ENCODE assay signal across 26 mouse cellular contexts in genomic region chr4:105879891-105880290, GRCm38 (mm10).
DNase-seq lines count a peak whose midpoint lies in the region; ATAC-seq and TF ChIP-seq lines count a peak whose summit lies in the region.
"Had no signal": no experiment of that assay in that cellular context is flagged by ENCODE, and none has a peak within 500 bp of the region (broad histone marks: within the 10 kb centered on the region; RNA-seq: fewer than 3 reads in every experiment).

No protein-coding gene starts in this region.

- H3K27ac ChIP-seq in gastrocnemius, adult 2 months: peak overlapping the region; percentile 28; the same call in 1 of the 2 replicates
- H3K27ac ChIP-seq in heart, embryonic 16.5 days (ENCODE audit: low read length): 0 out of 2 replicates have a peak overlapping the region, but pooled peaks have one; percentile 33
- H3K27ac ChIP-seq in limb, embryonic 11.5 days (replicated peaks; ENCODE audit: low read depth, low read length): no peak overlapping the region
- H3K27ac ChIP-seq: embryonic facial prominence, embryonic 12.5 days; embryonic facial prominence, embryonic 15.5 days; heart, embryonic 10.5 days; heart, embryonic 13.5 days; hindbrain, embryonic 14.5 days; hindbrain, postnatal 0 days had no signal

- no peaks in the 10 kb centered on the region for H3K9me3 ChIP-seq in heart, embryonic 16.5 days (replicated peaks; ENCODE audit: control insufficient read depth, low read length)
- no peaks in the 10 kb centered on the region for H3K9me3 ChIP-seq in limb, embryonic 11.5 days (ENCODE audit: control insufficient read depth, low read length)
- H3K9me3 ChIP-seq: embryonic facial prominence, embryonic 12.5 days; embryonic facial prominence, embryonic 15.5 days; heart, embryonic 10.5 days; heart, embryonic 13.5 days had no signal

- 33% methylated on average over 3 of the region's 3 CpGs for WGBS in heart, embryonic 16.5 days
- 25% methylated on average over 3 of the region's 3 CpGs for WGBS in limb, embryonic 11.5 days

- intact Hi-C loops in gastrocnemius, adult 2 months (cut with DNase I): no loop called here
- intact Hi-C loops in gastrocnemius, postnatal 14 days (cut with DNase I; ENCODE audit: low total_unique reads): no loop called here

- H3K27me3 ChIP-seq in heart, embryonic 16.5 days (ENCODE audit: control insufficient read depth, insufficient read depth, low read length): no peaks in the 10 kb centered on the region
- H3K27me3 ChIP-seq in limb, embryonic 11.5 days (ENCODE audit: control insufficient read depth, insufficient read depth, low read length): no peaks in the 10 kb centered on the region
- H3K27me3 ChIP-seq: embryonic facial prominence, embryonic 12.5 days; embryonic facial prominence, embryonic 15.5 days; heart, embryonic 13.5 days had no signal

- no peak overlapping the region for H3K9ac ChIP-seq in heart, embryonic 16.5 days (ENCODE audit: low read length)
- no peak overlapping the region for H3K9ac ChIP-seq in limb, embryonic 11.5 days (ENCODE audit: low read length)
- H3K9ac ChIP-seq: embryonic facial prominence, embryonic 12.5 days; embryonic facial prominence, embryonic 15.5 days; forebrain, postnatal 0 days; heart, embryonic 13.5 days; hindbrain, embryonic 14.5 days had no signal

- DNase-seq in gastrocnemius, adult 2 months: no peak
- no peak for DNase-seq in gastrocnemius, postnatal 14 days
- DNase-seq in heart, postnatal 4 days: no peak
- peak; percentile 50 for DNase-seq in limb, embryonic 11.5 days (ENCODE audit: low spot score)
- DNase-seq in right cerebral cortex, adult 18-20 months: no peak
- DNase-seq: adrenal gland, adult 8-10 months; adrenal gland, postnatal 36 days; cerebellum, adult 2 months; cerebellum, adult 9-11 months; cerebellum, postnatal 25 days; forebrain, postnatal 0 days; gastrocnemius, postnatal 10 days; heart, adult 18-20 months; heart, postnatal 36 days; kidney, adult 18-20 months had no signal

- H3K4me3 ChIP-seq in gastrocnemius, adult 2 months: no peak overlapping the region
- no peak overlapping the region for H3K4me3 ChIP-seq in heart, embryonic 16.5 days (ENCODE audit: low read length)
- no peak overlapping the region for H3K4me3 ChIP-seq in limb, embryonic 11.5 days (ENCODE audit: low read depth, low read length)
- H3K4me3 ChIP-seq: embryonic facial prominence, embryonic 12.5 days; embryonic facial prominence, embryonic 15.5 days; heart, embryonic 10.5 days; heart, embryonic 13.5 days had no signal

- H3K36me3 ChIP-seq in heart, embryonic 16.5 days (ENCODE audit: control insufficient read depth, insufficient read depth): no peaks in the 10 kb centered on the region
- no peaks in the 10 kb centered on the region for H3K36me3 ChIP-seq in limb, embryonic 11.5 days (ENCODE audit: control insufficient read depth, insufficient read depth, low read length)
- H3K36me3 ChIP-seq: embryonic facial prominence, embryonic 12.5 days; embryonic facial prominence, embryonic 15.5 days; heart, embryonic 10.5 days; heart, embryonic 13.5 days had no signal

- H3K4me1 ChIP-seq in heart, embryonic 16.5 days (ENCODE audit: control insufficient read depth, insufficient read depth, low read length): peaks cover 13% of the 10 kb centered on the region
- peaks cover 12% of the 10 kb centered on the region; the same call in 1 of the 2 replicates for H3K4me1 ChIP-seq in limb, embryonic 11.5 days (ENCODE audit: control insufficient read depth, insufficient read depth, low read length)

- H3K4me2 ChIP-seq in heart, embryonic 16.5 days (ENCODE audit: low read depth, low read length): no peak overlapping the region
- H3K4me2 ChIP-seq in limb, embryonic 11.5 days (ENCODE audit: low read depth, severe bottlenecking): no peak overlapping the region
- H3K4me2 ChIP-seq: embryonic facial prominence, embryonic 12.5 days; embryonic facial prominence, embryonic 15.5 days; heart, embryonic 13.5 days; hindbrain, embryonic 14.5 days had no signal

- no peak for TF ChIP-seq CTCF in gastrocnemius, adult 2 months (IDR thresholded peaks at IDR 0.05)

- peak; percentile 55 for ATAC-seq in heart, embryonic 16.5 days (replicated peaks; ENCODE audit: extremely low read depth, insufficient read depth, low FRiP score)
- no peak; the same call in 1 of the 2 replicates for ATAC-seq in limb, embryonic 11.5 days (ENCODE audit: insufficient number of reproducible peaks, low FRiP score, low TSS enrichment, low read depth)
- ATAC-seq: activated CD4-positive, CD25-positive, alpha-beta regulatory T cell, adult 4 months; forebrain, embryonic 14.5 days; forebrain, postnatal 0 days; hindbrain, postnatal 0 days; inflammation-experienced regulatory T-cells, adult 6 months; intestine, embryonic 16.5 days had no signal
